Mouse (Mus musculus) ES-Bruce4 (cell line): ENCODE results near the gene Car8.

Experiments
- EP300 ChIP-seq: IDR thresholded peaks from 2 replicates; pipeline ENCODE4 v1.6.1; 2011; ENCODE audit warnings: low read depth, low read length; ENCODE audit not compliant: insufficient read depth
- POLR2A ChIP-seq: IDR thresholded peaks from one replicate; pipeline ENCODE4 v1.8.1; 2011; ENCODE audit warnings: low read length; ENCODE audit not compliant: insufficient read depth

DNA sequence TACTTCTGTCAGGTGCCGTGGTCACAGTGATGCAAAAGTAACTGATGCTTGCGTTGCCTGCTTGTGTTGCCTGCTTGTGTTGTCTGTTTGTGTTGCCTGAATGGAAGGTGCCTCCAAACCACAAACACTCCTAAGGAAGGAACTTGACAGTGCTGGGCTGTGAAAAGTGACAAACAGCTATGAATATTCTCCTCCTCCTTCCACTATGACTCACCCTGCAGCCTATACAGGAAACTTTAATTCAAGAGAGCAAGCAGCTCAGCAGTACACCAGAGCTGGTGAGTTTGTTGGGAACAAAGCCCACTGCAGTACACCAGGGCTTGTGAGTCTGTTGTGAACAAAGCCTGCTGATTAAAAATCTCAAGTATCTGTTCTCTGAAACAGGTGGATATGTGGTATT lies 28.4 kb downstream of the Car8 start:
- TF ChIP-seq EP300 (no peak), POLR2A (no peak)
